29 mouse cellular contexts compared by ENCODE assay signal in the genomic region with DNA sequence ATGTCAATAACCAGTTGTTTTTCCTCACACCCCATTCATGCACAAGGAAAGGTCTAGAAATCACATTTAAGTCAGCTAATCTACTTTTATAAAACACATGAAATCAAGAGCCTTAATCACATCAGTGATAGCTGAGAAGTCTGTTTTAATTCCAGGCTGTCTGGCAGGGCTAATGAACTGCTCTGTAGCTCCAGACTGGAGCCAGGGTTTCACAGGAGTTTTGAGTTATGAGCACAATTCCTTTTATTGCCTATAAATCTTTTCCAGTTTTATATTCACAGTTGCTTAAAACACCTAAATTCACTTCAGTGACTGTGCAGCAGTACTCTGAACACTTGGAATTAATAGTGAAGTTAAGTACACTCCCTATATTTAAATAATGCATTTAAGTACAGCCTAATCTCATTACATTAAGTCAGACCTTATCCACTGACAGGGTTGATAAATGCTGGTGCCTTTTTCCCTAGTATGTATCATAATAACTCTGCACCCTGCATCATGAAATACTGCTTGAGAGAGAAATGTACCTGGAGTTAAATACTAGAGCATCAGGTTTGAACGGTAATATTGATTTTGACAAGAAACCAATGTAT.
DNase-seq lines count a peak whose midpoint lies in the region; ATAC-seq lines count a peak whose summit lies in the region.
"Had no signal": no experiment of that assay in that cellular context is flagged by ENCODE, and none has a peak within 500 bp of the region (broad histone marks: within the 10 kb centered on the region; RNA-seq: fewer than 3 reads in every experiment).

No protein-coding gene starts in this region.

- H3K4me3 ChIP-seq in hindbrain, embryonic 12.5 days: no peak overlapping the region
- no peak overlapping the region for H3K4me3 ChIP-seq in hindbrain, embryonic 11.5 days (ENCODE audit: low read depth, low read length)
- H3K4me3 ChIP-seq in kidney, embryonic 16.5 days (ENCODE audit: low read length): no peak overlapping the region
- no peak overlapping the region for H3K4me3 ChIP-seq in neural tube, embryonic 13.5 days
- no peak overlapping the region for H3K4me3 ChIP-seq in heart, embryonic 11.5 days (ENCODE audit: low read depth, low read length)
- H3K4me3 ChIP-seq: embryonic facial prominence, embryonic 12.5 days; gastrocnemius, adult 2 months; heart, embryonic 12.5 days; liver, embryonic 15.5 days; myocyte had no signal

- H3K36me3 ChIP-seq in hindbrain, embryonic 12.5 days: no peaks in the 10 kb centered on the region
- no peaks in the 10 kb centered on the region for H3K36me3 ChIP-seq in hindbrain, embryonic 11.5 days (ENCODE audit: control insufficient read depth, insufficient read depth, low read length)
- H3K36me3 ChIP-seq in kidney, embryonic 16.5 days (ENCODE audit: insufficient read depth, low read length): no peaks in the 10 kb centered on the region
- no peaks in the 10 kb centered on the region for H3K36me3 ChIP-seq in neural tube, embryonic 13.5 days
- no peaks in the 10 kb centered on the region for H3K36me3 ChIP-seq in heart, embryonic 11.5 days (ENCODE audit: control insufficient read depth, insufficient read depth, low read length)
- H3K36me3 ChIP-seq: embryonic facial prominence, embryonic 12.5 days; heart, embryonic 12.5 days; liver, embryonic 15.5 days had no signal

- no peak overlapping the region for H3K9ac ChIP-seq in hindbrain, embryonic 12.5 days
- H3K9ac ChIP-seq in hindbrain, embryonic 11.5 days (ENCODE audit: low read depth, low read length): no peak overlapping the region
- no peak overlapping the region for H3K9ac ChIP-seq in kidney, embryonic 16.5 days (replicated peaks; ENCODE audit: low read length)
- H3K9ac ChIP-seq in neural tube, embryonic 13.5 days: no peak overlapping the region
- H3K9ac ChIP-seq in heart, embryonic 11.5 days (ENCODE audit: low read depth, low read length): no peak overlapping the region
- H3K9ac ChIP-seq: embryonic facial prominence, embryonic 12.5 days; heart, embryonic 12.5 days; liver, embryonic 15.5 days; lung, embryonic 14.5 days had no signal

- no peaks in the 10 kb centered on the region for H3K4me1 ChIP-seq in hindbrain, embryonic 12.5 days
- H3K4me1 ChIP-seq in hindbrain, embryonic 11.5 days (replicated peaks; ENCODE audit: control insufficient read depth, insufficient read depth, low read length): no peaks in the 10 kb centered on the region
- no peaks in the 10 kb centered on the region for H3K4me1 ChIP-seq in kidney, embryonic 16.5 days (ENCODE audit: insufficient read depth, low read length)
- no peaks in the 10 kb centered on the region for H3K4me1 ChIP-seq in neural tube, embryonic 13.5 days (replicated peaks)
- H3K4me1 ChIP-seq in heart, embryonic 11.5 days (ENCODE audit: control insufficient read depth, insufficient read depth, low read length): no peaks in the 10 kb centered on the region
- H3K4me1 ChIP-seq: embryonic facial prominence, embryonic 12.5 days; heart, embryonic 12.5 days; liver, embryonic 15.5 days had no signal

- peak; percentile 52; the same call in 1 of the 2 replicates for ATAC-seq in hindbrain, embryonic 12.5 days (ENCODE audit: low FRiP score)
- ATAC-seq in hindbrain, embryonic 11.5 days (ENCODE audit: low FRiP score): no peak
- peak; percentile 70; the same call in 1 of the 2 replicates for ATAC-seq in kidney, embryonic 16.5 days (ENCODE audit: low FRiP score, low TSS enrichment)
- ATAC-seq in neural tube, embryonic 13.5 days (ENCODE audit: low read depth): peak; percentile 79
- no peak for ATAC-seq in heart, embryonic 11.5 days (replicated peaks; ENCODE audit: insufficient number of reproducible peaks, low FRiP score, low TSS enrichment)
- ATAC-seq: forebrain, embryonic 14.5 days; midbrain, embryonic 16.5 days had no signal

- H3K9me3 ChIP-seq in hindbrain, embryonic 12.5 days (replicated peaks): no peaks in the 10 kb centered on the region
- H3K9me3 ChIP-seq in hindbrain, embryonic 11.5 days (ENCODE audit: control insufficient read depth, low read length): no peaks in the 10 kb centered on the region
- H3K9me3 ChIP-seq in kidney, embryonic 16.5 days (ENCODE audit: low read length): no peaks in the 10 kb centered on the region
- H3K9me3 ChIP-seq in neural tube, embryonic 13.5 days: no peaks in the 10 kb centered on the region
- no peaks in the 10 kb centered on the region for H3K9me3 ChIP-seq in heart, embryonic 11.5 days (replicated peaks; ENCODE audit: control insufficient read depth, low read length)
- H3K9me3 ChIP-seq: embryonic facial prominence, embryonic 12.5 days; heart, embryonic 12.5 days; liver, embryonic 15.5 days had no signal

- whole genome bisulfite sequencing in hindbrain, embryonic 12.5 days: 88% methylated on average over 1 of the region's 1 CpGs
- WGBS in hindbrain, embryonic 11.5 days: 88% methylated on average over 1 of the region's 1 CpGs
- 58% methylated on average over 1 of the region's 1 CpGs for WGBS in kidney, embryonic 16.5 days
- WGBS in neural tube, embryonic 13.5 days: 71% methylated on average over 1 of the region's 1 CpGs
- WGBS in heart, embryonic 11.5 days (ENCODE audit: insufficient replicate concordance): 76% methylated on average over 1 of the region's 1 CpGs

- no peak overlapping the region for H3K27ac ChIP-seq in hindbrain, embryonic 12.5 days
- H3K27ac ChIP-seq in hindbrain, embryonic 11.5 days (ENCODE audit: low read depth, low read length): no peak overlapping the region
- H3K27ac ChIP-seq in kidney, embryonic 16.5 days (ENCODE audit: low read length): no peak overlapping the region; the same call in 1 of the 2 replicates
- no peak overlapping the region for H3K27ac ChIP-seq in neural tube, embryonic 13.5 days (replicated peaks)
- H3K27ac ChIP-seq in heart, embryonic 11.5 days (ENCODE audit: low read depth, low read length): no peak overlapping the region
- H3K27ac ChIP-seq: embryonic facial prominence, embryonic 12.5 days; gastrocnemius, adult 2 months; liver, embryonic 15.5 days had no signal

- H3K27me3 ChIP-seq in hindbrain, embryonic 12.5 days: no peaks in the 10 kb centered on the region
- H3K27me3 ChIP-seq in hindbrain, embryonic 11.5 days (ENCODE audit: control insufficient read depth, insufficient read depth, low read length): no peaks in the 10 kb centered on the region
- no peaks in the 10 kb centered on the region for H3K27me3 ChIP-seq in kidney, embryonic 16.5 days (ENCODE audit: insufficient read depth, low read length)
- no peaks in the 10 kb centered on the region for H3K27me3 ChIP-seq in neural tube, embryonic 13.5 days
- no peaks in the 10 kb centered on the region for H3K27me3 ChIP-seq in heart, embryonic 11.5 days (ENCODE audit: control insufficient read depth, insufficient read depth, low read length)
- H3K27me3 ChIP-seq: CH12.LX; embryonic facial prominence, embryonic 12.5 days; heart, embryonic 12.5 days; liver, embryonic 15.5 days had no signal

- no peak for DNase-seq in hindbrain, embryonic 11.5 days (ENCODE audit: low spot score)
- no peak for DNase-seq in kidney, postnatal 25 days
- peak; percentile 18 for DNase-seq in forelimb bud, embryonic 11.5 days (ENCODE audit: low read depth, low spot score)
- no peak for DNase-seq in embryo, embryonic 11 days
- DNase-seq: adrenal gland, postnatal 10 days; cerebellum, adult 8-10 months; cerebellum, postnatal 36 days; gastrocnemius, adult 2 months; gastrocnemius, postnatal 36 days; heart, adult 18-20 months; kidney, adult 8-10 months; layer of hippocampus, postnatal 36 days; left cerebral cortex, postnatal 4 days; lung, embryonic 14.5 days; lung, postnatal 14 days; right cerebral cortex, postnatal 14 days; thymus, postnatal 14 days had no signal

- H3K4me2 ChIP-seq in hindbrain, embryonic 12.5 days (replicated peaks): no peak overlapping the region
- no peak overlapping the region for H3K4me2 ChIP-seq in hindbrain, embryonic 11.5 days (replicated peaks; ENCODE audit: low read depth, low read length)
- no peak overlapping the region for H3K4me2 ChIP-seq in kidney, embryonic 16.5 days (replicated peaks; ENCODE audit: low read depth, low read length)
- no peak overlapping the region for H3K4me2 ChIP-seq in neural tube, embryonic 13.5 days
- H3K4me2 ChIP-seq in heart, embryonic 11.5 days: no peak overlapping the region
- H3K4me2 ChIP-seq: embryonic facial prominence, embryonic 12.5 days; heart, embryonic 12.5 days; liver, embryonic 15.5 days; lung, embryonic 14.5 days; midbrain, embryonic 11.5 days had no signal

Comparison
In these comparisons a context has a peak if more than half of its experiments do, and no peak if none do; other contexts are left out.
1. ATAC-seq: peak in hindbrain, embryonic 12.5 days (single experiment), kidney, embryonic 16.5 days (single experiment) and neural tube, embryonic 13.5 days (single experiment); none in hindbrain, embryonic 11.5 days (single experiment) and heart, embryonic 11.5 days (single experiment).